Mouse (Mus musculus): ENCODE measurements around the gene Smu1. TPM values are rescaled to one million over a fixed set of nuclear protein-coding genes. Genes with fewer than 3 reads are reported as not detected.

Smu1 gene
- polyA plus RNA-seq, 1 experiment = 23.7 TPM

DNA sequence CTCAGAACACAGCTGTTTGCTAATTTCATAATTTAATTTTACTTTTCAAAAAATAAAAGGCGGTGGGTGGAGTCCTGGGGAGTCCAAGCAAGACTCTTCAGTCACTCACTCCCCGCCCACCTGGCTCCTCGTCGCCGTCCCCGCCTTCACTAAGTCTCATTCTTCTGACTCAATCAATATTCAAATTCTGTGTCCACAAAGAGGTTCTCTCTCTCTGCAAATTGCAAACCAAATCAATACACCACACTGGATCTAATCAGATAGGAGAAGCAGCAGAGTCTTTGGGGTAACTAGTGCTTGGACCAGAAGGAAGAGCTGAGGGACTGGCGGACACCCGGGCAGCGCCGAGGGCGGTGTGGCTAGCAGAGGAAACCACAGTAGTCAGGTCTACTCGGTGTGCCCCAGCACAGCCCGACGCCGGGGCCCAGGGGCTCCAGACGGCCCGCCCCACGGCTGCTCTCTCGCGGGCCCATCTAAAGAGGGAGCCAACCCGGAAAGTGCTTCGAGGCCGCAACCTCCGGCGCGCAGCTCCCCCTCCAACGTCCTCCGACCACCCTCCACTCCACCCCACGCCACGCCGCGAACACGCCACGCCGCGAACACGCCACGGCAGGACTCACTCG lies 455 bp downstream of the Smu1 start:
- H3K27ac ChIP-seq (ENCODE audit: control insufficient read depth, insufficient read depth, low read depth, low read length) = peak overlapping the region; percentile 73

DNA sequence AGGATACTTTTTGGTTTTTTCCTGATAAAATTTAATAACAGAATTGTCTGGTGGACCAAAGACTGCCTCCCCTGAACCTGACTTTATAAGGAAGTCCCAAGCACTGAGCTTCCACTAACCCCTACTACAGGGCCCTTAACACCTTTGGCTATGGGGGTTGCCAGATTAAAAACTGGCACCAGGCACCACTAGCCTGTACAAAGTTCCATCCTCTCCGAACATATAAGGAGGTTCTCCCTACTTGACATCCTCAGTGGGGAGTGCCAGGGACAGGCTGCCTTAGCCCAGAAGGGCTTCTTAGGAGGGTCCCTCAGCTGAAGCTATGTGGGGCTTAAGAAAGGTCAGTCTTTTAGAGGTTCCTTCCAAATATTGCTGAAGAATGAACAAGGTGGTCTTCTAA lies 22.4 kb downstream of the Smu1 start:
- Histone ChIP-seq H3K27ac (ENCODE audit: control insufficient read depth, insufficient read depth, low read depth, low read length) (no peak overlapping the region), H3K36me3 (ENCODE audit: control insufficient read depth, insufficient read depth, low read length) (peaks cover 2% of the 10 kb centered on the region; the same call in 1 of the 2 replicates), H3K27me3 (ENCODE audit: control insufficient read depth, insufficient read depth, low read length) (no peaks in the 10 kb centered on the region), H3K4me3 (ENCODE audit: control insufficient read depth, low read depth, low read length) (no peak overlapping the region), H3K4me1 (ENCODE audit: control insufficient read depth, insufficient read depth, low read length) (no peaks in the 10 kb centered on the region)
- TF ChIP-seq POLR2A (IDR thresholded peaks at IDR 0.05; ENCODE audit: control insufficient read depth, low read depth, low read length) (no peak), CTCF (IDR thresholded peaks at IDR 0.05; ENCODE audit: control insufficient read depth, insufficient read depth, insufficient replicate concordance, low read depth, low read length) (no peak)

More for the DNA sequence above, 455 bp downstream of the Smu1 start:
- peaks cover 3% of the 10 kb centered on the region; the same call in 1 of the 2 replicates for H3K4me1 ChIP-seq (ENCODE audit: control insufficient read depth, insufficient read depth, low read length)
- TF ChIP-seq POLR2A (IDR thresholded peaks at IDR 0.05; ENCODE audit: control insufficient read depth, low read depth, low read length) (no peak), CTCF (IDR thresholded peaks at IDR 0.05; ENCODE audit: control insufficient read depth, insufficient read depth, insufficient replicate concordance, low read depth, low read length) (no peak)
- H3K36me3 ChIP-seq (ENCODE audit: control insufficient read depth, insufficient read depth, low read length) = peaks cover 2% of the 10 kb centered on the region; the same call in 1 of the 2 replicates
- H3K4me3 ChIP-seq (ENCODE audit: control insufficient read depth, low read depth, low read length) = peak overlapping the region; percentile 98
- no peaks in the 10 kb centered on the region for H3K27me3 ChIP-seq (ENCODE audit: control insufficient read depth, insufficient read depth, low read length)

- TF ChIP-seq POLR2A (IDR thresholded peaks at IDR 0.05; ENCODE audit: control insufficient read depth, low read depth, low read length) = no peak
- TF ChIP-seq CTCF (IDR thresholded peaks at IDR 0.05; ENCODE audit: control insufficient read depth, insufficient read depth, insufficient replicate concordance, low read depth, low read length) = no peak
- H3K36me3 ChIP-seq (ENCODE audit: control insufficient read depth, insufficient read depth, low read length) = no peaks in the 10 kb centered on the region; the same call in 1 of the 2 replicates
These were observed 26.5 kb downstream of the Smu1 start for GRCm38 (mm10) chr4:40731262-40731661.

DNA sequence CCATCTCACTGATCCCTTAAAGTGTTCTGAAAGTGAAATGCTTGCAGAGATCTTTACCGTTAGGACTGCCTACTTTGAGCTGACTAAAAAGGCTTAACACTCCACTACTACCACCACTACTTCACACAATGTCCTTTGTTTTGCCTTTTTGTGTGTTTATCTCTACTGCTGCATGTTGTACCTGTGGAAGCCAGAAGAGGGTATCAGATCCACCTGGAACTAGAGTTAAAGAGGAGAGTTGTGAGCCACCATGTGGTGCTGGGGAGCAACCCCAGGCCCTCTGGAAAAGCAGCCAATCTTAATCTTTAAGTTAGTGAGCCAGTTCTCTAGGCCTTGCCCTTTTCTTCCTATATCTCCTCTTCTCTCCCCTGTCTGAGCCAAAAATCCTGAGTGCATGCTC lies 30.5 kb downstream of the Smu1 start:
- Histone ChIP-seq H3K4me3 (ENCODE audit: control insufficient read depth, low read depth, low read length) (no peak overlapping the region), H3K36me3 (ENCODE audit: control insufficient read depth, insufficient read depth, low read length) (peaks cover 1% of the 10 kb centered on the region), H3K27ac (ENCODE audit: control insufficient read depth, insufficient read depth, low read depth, low read length) (no peak overlapping the region), H3K27me3 (ENCODE audit: control insufficient read depth, insufficient read depth, low read length) (no peaks in the 10 kb centered on the region), H3K4me1 (ENCODE audit: control insufficient read depth, insufficient read depth, low read length) (no peaks in the 10 kb centered on the region)
- TF ChIP-seq CTCF (IDR thresholded peaks at IDR 0.05; ENCODE audit: control insufficient read depth, insufficient read depth, insufficient replicate concordance, low read depth, low read length) (no peak), POLR2A (IDR thresholded peaks at IDR 0.05; ENCODE audit: control insufficient read depth, low read depth, low read length) (no peak)

More at GRCm38 (mm10) chr4:40731262-40731661, 26.5 kb downstream of the Smu1 start:
- Histone ChIP-seq H3K27me3 (ENCODE audit: control insufficient read depth, insufficient read depth, low read length) (no peaks in the 10 kb centered on the region), H3K4me3 (ENCODE audit: control insufficient read depth, low read depth, low read length) (no peak overlapping the region), H3K4me1 (ENCODE audit: control insufficient read depth, insufficient read depth, low read length) (no peaks in the 10 kb centered on the region), H3K27ac (ENCODE audit: control insufficient read depth, insufficient read depth, low read depth, low read length) (no peak overlapping the region)

GRCm38 (mm10) chr4:40725554-40725953 lies 32.2 kb downstream of the Smu1 start:
- H3K27me3 ChIP-seq (ENCODE audit: control insufficient read depth, insufficient read depth, low read length) = no peaks in the 10 kb centered on the region
- H3K36me3 ChIP-seq (ENCODE audit: control insufficient read depth, insufficient read depth, low read length) = peaks cover 1% of the 10 kb centered on the region
- no peak for TF ChIP-seq CTCF (IDR thresholded peaks at IDR 0.05; ENCODE audit: control insufficient read depth, insufficient read depth, insufficient replicate concordance, low read depth, low read length)
- no peak for TF ChIP-seq POLR2A (IDR thresholded peaks at IDR 0.05; ENCODE audit: control insufficient read depth, low read depth, low read length)
- H3K4me1 ChIP-seq (ENCODE audit: control insufficient read depth, insufficient read depth, low read length) = peaks cover 2% of the 10 kb centered on the region; the same call in 1 of the 2 replicates
- H3K27ac ChIP-seq (ENCODE audit: control insufficient read depth, insufficient read depth, low read depth, low read length) = no peak overlapping the region
- no peak overlapping the region for H3K4me3 ChIP-seq (ENCODE audit: control insufficient read depth, low read depth, low read length)

GRCm38 (mm10) chr4:40725141-40725540 lies 32.6 kb downstream of the Smu1 start:
- Histone ChIP-seq H3K4me3 (ENCODE audit: control insufficient read depth, low read depth, low read length) (no peak overlapping the region), H3K36me3 (ENCODE audit: control insufficient read depth, insufficient read depth, low read length) (peaks cover 1% of the 10 kb centered on the region), H3K27me3 (ENCODE audit: control insufficient read depth, insufficient read depth, low read length) (no peaks in the 10 kb centered on the region), H3K4me1 (ENCODE audit: control insufficient read depth, insufficient read depth, low read length) (peaks cover 2% of the 10 kb centered on the region; the same call in 1 of the 2 replicates), H3K27ac (ENCODE audit: control insufficient read depth, insufficient read depth, low read depth, low read length) (no peak overlapping the region)
- TF ChIP-seq POLR2A (IDR thresholded peaks at IDR 0.05; ENCODE audit: control insufficient read depth, low read depth, low read length) = no peak
- no peak for TF ChIP-seq CTCF (IDR thresholded peaks at IDR 0.05; ENCODE audit: control insufficient read depth, insufficient read depth, insufficient replicate concordance, low read depth, low read length)

DNA sequence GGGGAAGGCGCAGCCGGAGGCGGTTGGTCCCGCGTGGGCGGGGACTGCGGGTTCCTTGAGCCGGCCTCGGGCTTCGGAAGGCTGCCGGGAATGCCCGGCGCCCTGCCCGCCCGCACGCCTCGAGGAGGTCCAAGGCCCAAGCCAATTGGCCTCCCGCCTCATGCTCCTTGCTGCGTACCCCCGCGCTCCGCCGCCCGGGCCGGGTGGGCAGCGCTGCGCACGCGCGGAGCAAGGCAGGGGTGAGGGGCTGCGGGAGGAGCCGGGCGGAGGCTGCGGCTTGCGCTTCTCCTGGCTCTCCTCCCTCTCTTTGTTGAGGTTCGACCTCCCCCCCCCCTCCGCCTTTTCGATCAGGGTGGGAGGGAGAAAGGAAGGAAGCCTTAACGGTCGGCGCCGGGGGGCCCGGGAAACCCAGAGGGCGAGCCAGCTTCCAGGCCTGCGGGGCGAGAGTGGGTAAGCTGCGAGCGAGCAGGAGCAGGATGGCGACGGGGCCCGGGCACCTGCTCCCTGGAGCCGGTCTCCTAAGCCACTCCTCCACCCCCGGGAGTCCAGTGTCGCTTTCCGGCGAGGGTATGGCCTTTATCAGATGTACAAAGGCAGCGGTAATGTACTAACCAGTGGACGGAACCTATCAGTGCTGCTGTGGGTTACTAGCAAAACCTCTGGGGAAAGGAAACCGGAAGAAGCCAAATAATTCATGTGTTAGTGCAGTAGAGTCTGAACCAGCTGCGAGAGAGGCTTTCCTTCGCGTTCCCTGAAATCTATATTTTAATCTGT lies 34.8 kb downstream of the Smu1 start:
- H3K27ac ChIP-seq (ENCODE audit: control insufficient read depth, insufficient read depth, low read depth, low read length) = peak overlapping the region; percentile 95
- peak overlapping the region; percentile 91 for H3K4me3 ChIP-seq (ENCODE audit: control insufficient read depth, low read depth, low read length)
- H3K36me3 ChIP-seq (ENCODE audit: control insufficient read depth, insufficient read depth, low read length) = peaks cover 1% of the 10 kb centered on the region
- peaks cover 2% of the 10 kb centered on the region; the same call in 1 of the 2 replicates for H3K4me1 ChIP-seq (ENCODE audit: control insufficient read depth, insufficient read depth, low read length)
- TF ChIP-seq POLR2A (IDR thresholded peaks at IDR 0.05; ENCODE audit: control insufficient read depth, low read depth, low read length) (0 out of 2 replicates have a peak, but pooled peaks have one; percentile 6), CTCF (IDR thresholded peaks at IDR 0.05; ENCODE audit: control insufficient read depth, insufficient read depth, insufficient replicate concordance, low read depth, low read length) (no peak)
- H3K27me3 ChIP-seq (ENCODE audit: control insufficient read depth, insufficient read depth, low read length) = no peaks in the 10 kb centered on the region

All from testis, adult 2 months (tissue).